Mouse (Mus musculus): Measurements from ENCODE around the gene Paip2b.
"Not testable (repeated sequence)": the region's sequence is repeated elsewhere in the genome, so short reads cannot be mapped to it uniquely, and the experiment has no call there.

Paip2b gene

GRCm38 (mm10) chr6:83831606-83832123, at the start of gene Paip2b:
TSS of gene Paip2b (minus strand) at chr6:83831741.
- in situ Hi-C loops (cut with MboI; ENCODE audit: low sequenced_read_pairs), result no loop called here

DNA sequence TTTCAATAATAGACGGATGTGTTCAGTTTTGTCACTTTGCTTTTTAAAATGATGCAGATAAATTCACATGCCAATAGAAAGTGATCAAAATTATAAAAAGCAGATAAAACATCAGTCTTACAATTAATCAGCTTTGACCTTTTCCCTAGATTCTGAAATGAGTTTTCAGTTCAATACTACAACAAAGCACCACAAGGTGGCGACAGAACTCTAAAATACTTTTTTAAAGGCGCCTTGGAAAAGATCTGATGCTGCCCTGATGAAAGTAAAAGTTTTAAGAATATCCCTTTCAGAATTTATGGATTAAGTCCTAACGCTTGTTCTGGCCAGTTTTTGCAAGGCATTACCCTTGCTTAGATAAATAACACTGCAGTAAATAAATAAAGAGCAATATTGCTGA, 48.3 kb upstream of the Paip2b start:
- in situ Hi-C loops (cut with MboI; ENCODE audit: low sequenced_read_pairs), result loop anchor here (10.0 kb wide), 1 partner anchor 185 kb away; no protein-coding TSS in a partner anchor

- in situ Hi-C loops (cut with MboI; ENCODE audit: low sequenced_read_pairs), result no loop called here
These were observed 36.4 kb upstream of the Paip2b start for GRCm38 (mm10) chr6:83867598-83868585.

GRCm38 (mm10) chr6:83866954-83867597, 35.5 kb upstream of the Paip2b start, which contains the start of gene Zfp638:
TSS of gene Zfp638 (plus strand) at chr6:83867109.
- in situ Hi-C loops (cut with MboI; ENCODE audit: low sequenced_read_pairs), result no loop called here

DNA sequence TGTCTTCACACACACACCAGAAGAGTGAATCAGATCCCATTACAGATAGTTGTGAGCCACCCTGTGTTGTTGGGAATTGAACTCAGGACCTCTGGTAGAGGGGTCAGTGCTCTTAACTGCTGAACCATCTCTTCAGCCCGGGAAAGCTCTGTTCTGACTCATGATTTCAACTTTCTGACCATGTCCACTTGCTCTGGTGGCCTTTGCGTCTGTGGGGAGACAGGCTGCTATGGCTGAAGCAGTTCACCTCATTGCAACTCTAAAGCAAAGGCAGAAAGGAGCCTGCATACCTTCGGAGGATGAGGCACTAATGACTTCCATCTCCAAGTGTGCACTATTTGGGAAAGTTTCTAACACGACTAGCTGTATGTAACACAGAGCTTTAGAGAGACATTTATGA, 34.9 kb upstream of the Paip2b start:
- in situ Hi-C loops (cut with MboI; ENCODE audit: low sequenced_read_pairs), result no loop called here

DNA sequence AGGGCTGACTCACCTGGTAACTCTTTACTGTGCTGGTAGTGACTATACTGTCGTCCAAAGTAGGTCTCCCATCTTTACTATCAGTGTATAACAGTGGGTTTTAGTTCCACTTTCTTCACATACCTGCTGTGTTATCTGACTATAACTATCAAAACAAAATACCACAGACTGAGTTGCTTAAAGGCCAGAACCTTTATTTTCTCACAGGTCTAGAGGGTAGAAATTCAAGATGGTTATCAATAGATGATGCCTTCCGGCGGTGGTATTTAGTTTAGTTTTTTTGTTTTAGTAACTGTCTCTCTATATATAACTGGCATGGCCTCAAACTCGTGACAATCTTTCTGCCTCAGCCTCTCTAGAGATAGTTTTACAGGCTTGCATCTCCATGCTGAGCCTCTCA, 32.0 kb upstream of the Paip2b start:
- in situ Hi-C loops (cut with MboI; ENCODE audit: low sequenced_read_pairs), result no loop called here

GRCm38 (mm10) chr6:83860033-83860432, 28.5 kb upstream of the Paip2b start:
- in situ Hi-C loops (cut with MboI; ENCODE audit: low sequenced_read_pairs), result no loop called here

- in situ Hi-C loops (cut with MboI; ENCODE audit: low sequenced_read_pairs), result no loop called here
These were observed 25.9 kb upstream of the Paip2b start for GRCm38 (mm10) chr6:83857476-83857875.

- in situ Hi-C loops (cut with MboI; ENCODE audit: low sequenced_read_pairs), result no loop called here
These were observed 17.9 kb upstream of the Paip2b start for GRCm38 (mm10) chr6:83849446-83849845.

DNA sequence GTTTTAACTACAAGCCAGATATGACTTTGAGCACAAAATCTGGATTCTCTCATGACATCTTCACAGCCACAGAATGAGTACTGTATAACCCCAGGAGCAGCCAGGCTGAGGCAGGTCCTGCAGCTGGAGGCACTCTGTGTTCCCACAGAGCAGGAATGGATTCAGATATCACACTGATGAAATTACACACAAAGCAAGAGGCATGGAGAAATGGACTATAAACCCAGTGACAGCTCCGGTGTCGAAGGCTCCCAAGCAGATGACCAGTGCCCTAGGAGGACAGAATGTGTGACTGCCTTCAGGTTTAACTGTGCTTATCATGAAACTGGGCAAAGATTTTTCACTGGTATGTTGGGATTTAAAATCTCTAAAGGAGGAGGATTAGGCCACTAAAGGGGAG, 14.6 kb upstream of the Paip2b start:
- in situ Hi-C loops (cut with MboI; ENCODE audit: low sequenced_read_pairs), result no loop called here

DNA sequence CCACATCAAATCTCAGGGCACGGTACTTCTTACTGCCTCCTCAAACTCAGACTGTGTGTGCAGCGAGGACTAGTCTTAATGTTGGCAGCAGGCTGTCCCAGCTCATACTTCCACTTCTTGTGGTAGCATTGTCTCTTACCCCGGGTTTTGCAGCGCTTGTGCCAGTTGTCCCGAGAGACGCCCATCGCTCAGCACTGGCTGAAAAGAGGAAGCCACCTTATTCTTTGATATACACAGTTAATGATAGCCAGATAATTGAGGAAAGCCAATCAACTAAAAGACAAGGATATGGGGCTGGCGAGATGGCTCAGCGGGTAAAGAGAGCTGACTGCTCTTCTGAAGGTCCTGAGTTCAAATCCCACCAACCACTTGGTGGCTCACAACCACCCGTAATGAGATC, 13.4 kb upstream of the Paip2b start:
- in situ Hi-C loops (cut with MboI; ENCODE audit: low sequenced_read_pairs), result no loop called here

DNA sequence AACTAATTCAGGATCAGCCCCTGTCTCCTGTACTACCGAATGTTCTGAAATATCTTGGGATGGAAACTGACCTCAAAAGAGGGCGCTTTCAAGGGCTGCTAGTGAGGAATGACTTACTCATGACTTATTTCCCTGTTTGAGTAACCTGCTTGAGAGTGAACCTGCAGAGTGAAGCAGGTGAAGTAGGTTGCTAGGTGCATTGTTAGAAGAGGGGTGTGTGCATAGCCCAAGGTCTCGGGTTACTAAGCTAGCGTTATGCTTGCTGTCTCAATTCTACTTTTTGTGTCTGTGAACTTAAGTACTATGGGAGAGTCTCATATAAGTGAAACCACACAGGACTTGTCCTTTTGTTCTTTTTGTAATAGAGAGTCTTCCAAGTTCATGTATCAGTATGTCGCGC, 8.5 kb upstream of the Paip2b start:
- in situ Hi-C loops (cut with MboI; ENCODE audit: low sequenced_read_pairs), result no loop called here

DNA sequence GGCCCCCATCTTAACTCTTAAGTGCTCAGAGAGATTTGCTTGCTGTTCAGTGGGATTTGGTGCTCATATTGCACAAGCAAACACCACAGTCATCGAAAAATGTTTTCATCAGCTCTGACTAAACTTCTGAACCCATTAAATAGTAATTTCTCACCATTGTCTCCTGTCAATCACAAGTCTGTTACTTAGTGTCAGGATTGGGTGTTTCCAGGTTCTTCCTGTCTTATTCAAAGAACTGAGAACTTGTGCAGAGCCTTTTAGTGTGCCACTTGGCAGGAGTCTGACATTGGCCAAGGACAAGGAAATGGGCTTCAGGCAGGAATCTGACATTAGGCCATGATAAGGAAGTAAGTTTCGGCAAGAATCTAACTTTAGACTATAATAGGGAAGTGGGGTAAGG, 6.5 kb upstream of the Paip2b start:
- in situ Hi-C loops (cut with MboI; ENCODE audit: low sequenced_read_pairs), result no loop called here

DNA sequence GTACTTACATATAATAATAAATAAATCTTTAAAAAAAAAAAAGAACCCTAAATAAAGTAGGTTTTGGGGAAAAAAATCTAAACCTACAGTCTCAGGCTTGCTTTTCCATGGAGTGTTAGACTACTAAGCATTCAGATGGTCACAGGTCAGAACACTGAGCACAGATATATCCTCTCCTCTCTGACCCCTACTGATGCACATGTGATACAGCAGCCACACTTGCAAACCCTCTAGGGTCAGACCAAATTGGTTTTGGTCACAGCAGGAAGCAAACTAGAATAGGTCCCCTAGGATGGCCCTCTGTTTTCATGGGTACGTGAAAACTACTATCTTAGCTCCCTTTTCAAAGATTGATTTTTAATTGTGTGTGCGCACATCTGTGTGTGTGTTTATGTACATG, 5.3 kb upstream of the Paip2b start:
- in situ Hi-C loops (cut with MboI; ENCODE audit: low sequenced_read_pairs), result no loop called here

DNA sequence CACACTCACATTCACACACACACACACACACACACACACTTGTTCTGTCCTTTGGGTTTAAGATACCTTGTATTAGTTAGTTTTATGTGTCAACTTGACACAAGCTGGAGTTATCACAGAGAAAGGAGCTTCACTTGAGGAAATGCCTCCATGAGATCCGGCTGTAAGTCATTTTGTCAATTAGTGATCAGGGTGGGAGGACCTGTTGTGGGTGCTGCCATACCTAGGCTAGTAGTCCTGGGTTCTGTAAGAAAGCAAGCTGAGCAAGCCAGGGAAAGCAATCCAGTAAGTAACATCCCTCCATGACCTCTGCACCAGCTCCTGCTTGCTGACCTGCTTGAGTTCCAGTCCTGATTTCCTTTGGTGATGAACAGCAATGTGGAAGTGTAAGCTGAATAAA, 852 bp upstream of the Paip2b start:
- in situ Hi-C loops (cut with MboI; ENCODE audit: low sequenced_read_pairs), result not testable (repeated sequence)

GRCm38 (mm10) chr6:83830941-83831605, 468 bp downstream of the Paip2b start:
- in situ Hi-C loops (cut with MboI; ENCODE audit: low sequenced_read_pairs), result no loop called here

GRCm38 (mm10) chr6:83821856-83822255, 9.7 kb downstream of the Paip2b start:
- in situ Hi-C loops (cut with MboI; ENCODE audit: low sequenced_read_pairs), result no loop called here

GRCm38 (mm10) chr6:83820727-83821515, 10.6 kb downstream of the Paip2b start:
- in situ Hi-C loops (cut with MboI; ENCODE audit: low sequenced_read_pairs), result no loop called here

- in situ Hi-C loops (cut with MboI; ENCODE audit: low sequenced_read_pairs), result no loop called here
These were observed 12.5 kb downstream of the Paip2b start for GRCm38 (mm10) chr6:83818996-83819395.

- in situ Hi-C loops (cut with MboI; ENCODE audit: low sequenced_read_pairs), result no loop called here
These were observed 15.7 kb downstream of the Paip2b start for GRCm38 (mm10) chr6:83815801-83816200.
